Mouse (Mus musculus): ENCODE data around the gene Ube2h. TPM values are rescaled to one million over a fixed set of nuclear protein-coding genes. Genes with fewer than 3 reads are reported as not detected.

The Ube2h gene
- 80.4 TPM for polyA plus RNA-seq (2015; fragmentation: Illumina TruSeq; extraction: RNeasy Lipid Tissue Mini Kit (QIAGEN cat#74804); ENCODE audit: insufficient read depth, low replicate concordance)

DNA sequence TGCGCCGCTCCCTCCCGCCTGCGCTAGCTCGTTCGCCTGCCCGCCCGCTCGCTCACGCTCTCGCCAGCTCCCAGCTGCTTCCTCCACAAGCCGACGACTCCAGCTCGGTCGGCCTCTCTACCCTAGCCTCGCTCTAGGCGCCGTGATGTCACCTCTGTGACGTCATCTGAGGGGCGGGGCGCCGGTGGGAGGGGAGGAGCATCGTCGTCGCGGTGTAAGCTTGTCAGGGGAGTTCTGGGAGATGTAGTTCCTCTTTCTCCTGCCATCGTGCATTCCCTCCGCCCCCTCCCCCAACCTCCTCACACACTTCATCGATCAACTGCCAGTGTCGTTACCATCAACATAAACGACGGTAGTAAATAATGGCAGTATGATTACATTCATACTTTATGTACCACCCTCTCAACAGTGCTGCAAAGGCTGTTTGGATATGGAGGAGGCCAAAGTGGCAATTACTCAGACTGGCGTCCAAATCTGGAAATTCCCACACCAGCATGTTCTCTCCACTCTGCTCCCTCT, at the start of gene Ube2h:
Ube2h (minus strand) TSS at position 141 of the 519 bp plus-strand sequence.

Other genes starting within 250 kb of the Ube2h start
- 20.9 TPM for gene Zc3hc1, start 86.5 kb upstream of the Ube2h start, polyA plus RNA-seq (2015; fragmentation: Illumina TruSeq; extraction: RNeasy Lipid Tissue Mini Kit (QIAGEN cat#74804); ENCODE audit: insufficient read depth, low replicate concordance)
- gene Klhdc10, start 97.3 kb upstream of the Ube2h start, polyA plus RNA-seq (2015; fragmentation: Illumina TruSeq; extraction: RNeasy Lipid Tissue Mini Kit (QIAGEN cat#74804); ENCODE audit: insufficient read depth, low replicate concordance) = 23.8 TPM
- gene Tmem209, start 205.2 kb upstream of the Ube2h start, polyA plus RNA-seq (2015; fragmentation: Illumina TruSeq; extraction: RNeasy Lipid Tissue Mini Kit (QIAGEN cat#74804); ENCODE audit: insufficient read depth, low replicate concordance) = 46.8 TPM
- not detected for gene Ssmem1, start 205.3 kb upstream of the Ube2h start, polyA plus RNA-seq (2015; fragmentation: Illumina TruSeq; extraction: RNeasy Lipid Tissue Mini Kit (QIAGEN cat#74804); ENCODE audit: insufficient read depth, low replicate concordance)
- 2.9 TPM for gene Cpa2, start 237.0 kb upstream of the Ube2h start, polyA plus RNA-seq (2015; fragmentation: Illumina TruSeq; extraction: RNeasy Lipid Tissue Mini Kit (QIAGEN cat#74804); ENCODE audit: insufficient read depth, low replicate concordance)